Mouse (Mus musculus) liver, embryonic 14 days (tissue): ENCODE measurements around the gene Pacsin3. TPM values are rescaled to one million over a fixed set of nuclear protein-coding genes. Genes with fewer than 3 reads are reported as not detected.

ENCODE experiments used
- polyA plus RNA-seq: library from polyadenylated mRNA; depleted of rRNA; stranded (reverse); fragments of >200 nt; gene quantifications from 2 replicates; pipeline ENCODE4 v1.2.3, GENCODE M21; 2012; rRNA removed

The Pacsin3 gene
- 10.5 and 11.1 TPM in 2 replicates for polyA plus RNA-seq

GRCm38 (mm10) chr2:91255661-91256150 is at the start of gene Pacsin3:
Gene Pacsin3 (plus strand): TSS chr2:91255954.

GRCm38 (mm10) chr2:91236601-91237510 is 18.9 kb upstream of the Pacsin3 start, which contains the start of gene Ddb2:
Gene Ddb2 (minus strand): TSS chr2:91236982.

GRCm38 (mm10) chr2:91264711-91265681 is 9.2 kb downstream of the Pacsin3 start, which contains the start of gene Arfgap2:
Gene Arfgap2 (plus strand): TSS chr2:91264974.

Other genes with a start within 250 kb of the Pacsin3 start
- gene Rapsn, start 220.3 kb upstream of the Pacsin3 start, polyA plus RNA-seq: 0.50 and 0.96 TPM in 2 replicates
- gene Psmc3, start 201.9 kb upstream of the Pacsin3 start, polyA plus RNA-seq: 134 and 150 TPM in 2 replicates
- gene Slc39a13, start 185.5 kb upstream of the Pacsin3 start, polyA plus RNA-seq: 10.0 and 11.2 TPM in 2 replicates
- gene Spi1, start 173.6 kb upstream of the Pacsin3 start, polyA plus RNA-seq: 16.8 and 21.6 TPM in 2 replicates
- 0.05 and 0.06 TPM in 2 replicates for gene Mybpc3, start 137.8 kb upstream of the Pacsin3 start, polyA plus RNA-seq
- gene Madd, start 72.1 kb upstream of the Pacsin3 start, polyA plus RNA-seq: 7.3 and 7.9 TPM in 2 replicates
- gene Nr1h3, start 53.1 kb upstream of the Pacsin3 start, polyA plus RNA-seq: 13.3 and 15.6 TPM in 2 replicates
- gene Acp2, start 53.1 kb upstream of the Pacsin3 start, polyA plus RNA-seq: 5.7 and 6.7 TPM in 2 replicates
- 8.6 and 9.7 TPM in 2 replicates for gene Ddb2, start 19.0 kb upstream of the Pacsin3 start, polyA plus RNA-seq
- gene Arfgap2, start 9.0 kb downstream of the Pacsin3 start, polyA plus RNA-seq: 18.6 and 29.1 TPM in 2 replicates
- 1.8 TPM in 2 replicates for gene 1110051M20Rik, start 188.8 kb downstream of the Pacsin3 start, polyA plus RNA-seq
- 0.60 and 0.76 TPM in 2 replicates for gene Lrp4, start 201.6 kb downstream of the Pacsin3 start, polyA plus RNA-seq